Mouse (Mus musculus) midbrain, embryonic 11.5 days (tissue): ENCODE measurements around the gene Zfp553. TPM values are rescaled to one million over a fixed set of nuclear protein-coding genes. Genes with fewer than 3 reads are reported as not detected.

Experiments used
- ATAC-seq: fragments of 200-750 bp; cut with Nextera tagmentation; 2 replicates; pipeline ENCODE4 v1.8.0; 2017; ENCODE audit warnings: moderate TSS enrichment, moderate library complexity; ENCODE audit not compliant: low FRiP score
- DNase-seq: peaks from one replicate; pipeline ENCODE4 v3.0.0; 2015; ENCODE audit warnings: low spot score; ENCODE audit errors: missing footprints
- H3K27ac ChIP-seq: fragments of 300-500 bp; sonication (generic); 2 replicates; pipeline ENCODE4 v1.5.1; 2014; ENCODE audit warnings: low read depth, low read length
- H3K27me3 ChIP-seq: fragments of 300-500 bp; sonication (generic); 2 replicates; pipeline ENCODE4 v1.6.1; 2014; ENCODE audit warnings: mild to moderate bottlenecking, low read length, moderate library complexity, mixed read lengths; ENCODE audit not compliant: control insufficient read depth, insufficient read depth
- H3K36me3 ChIP-seq: fragments of 300-500 bp; sonication (generic); 2 replicates; pipeline ENCODE4 v1.6.1; 2014; ENCODE audit warnings: mild to moderate bottlenecking, low read length, moderate library complexity, mixed read lengths; ENCODE audit not compliant: control insufficient read depth, insufficient read depth
- H3K4me1 ChIP-seq: fragments of 300-500 bp; sonication (generic); 2 replicates; pipeline ENCODE4 v1.6.1; 2014; ENCODE audit warnings: low read length; ENCODE audit not compliant: control insufficient read depth, insufficient read depth
- H3K4me2 ChIP-seq: fragments of 300-500 bp; sonication (generic); 2 replicates; pipeline ENCODE4 v1.6.1; 2014; ENCODE audit warnings: mild to moderate bottlenecking, moderate library complexity
- H3K4me3 ChIP-seq: fragments of 300-500 bp; sonication (generic); 2 replicates; pipeline ENCODE4 v1.5.1; 2014; ENCODE audit warnings: low read depth, low read length
- H3K9ac ChIP-seq: fragments of 300-500 bp; sonication (generic); 2 replicates; pipeline ENCODE4 v1.6.1; 2014; ENCODE audit warnings: low read length
- H3K9me3 ChIP-seq: fragments of 300-500 bp; sonication (generic); 2 replicates; pipeline ENCODE4 v1.6.1; 2016; ENCODE audit warnings: low read length; ENCODE audit not compliant: control insufficient read depth
- WGBS: fragments of 180-500 bp; shearing (Covaris S2); extraction: QIAGEN DNeasy Blood & Tissue Kit; methylation state at CpG from one replicate; pipeline ENCODE4 v1.1.7; 2014; 5-methylcytosine and 5-hydroxymethylcytosine counted together
- polyA plus RNA-seq: library from polyadenylated mRNA; unstranded; fragments of >200 nt; fragmentation: Nextera tagmentation; extraction: Ambion mirVana; gene quantifications from 2 replicates; pipeline ENCODE4 v1.2.1, GENCODE M21; 2014

Gene Zfp553
- polyA plus RNA-seq, 1 experiment from 2014 or later = 32.4 TPM

- 89% methylated on average over 5 of the region's 5 CpGs for WGBS
- no peak overlapping the region for H3K9ac ChIP-seq
- DNase-seq (no peak), ATAC-seq (no peak)
- H3K4me1 ChIP-seq = peaks cover 20% of the 10 kb centered on the region
- H3K4me3 ChIP-seq = no peak overlapping the region
- H3K36me3 ChIP-seq = no peaks in the 10 kb centered on the region
- H3K27ac ChIP-seq = no peak overlapping the region
- no peaks in the 10 kb centered on the region for H3K9me3 ChIP-seq
- H3K27me3 ChIP-seq = no peaks in the 10 kb centered on the region
- H3K4me2 ChIP-seq = no peak overlapping the region
These were observed 23.7 kb downstream of the Zfp553 start for GRCm38 (mm10) chr7:127256518-127256917.

GRCm38 (mm10) chr7:127259186-127259905, 26.5 kb downstream of the Zfp553 start:
- Histone ChIP-seq H3K27ac (no peak overlapping the region), H3K9ac (peak overlapping the region; percentile 77), H3K36me3 (no peaks in the 10 kb centered on the region), H3K27me3 (no peaks in the 10 kb centered on the region), H3K4me2 (peak overlapping the region; percentile 83), H3K4me1 (peaks cover 20% of the 10 kb centered on the region), H3K4me3 (peak overlapping the region; percentile 59), H3K9me3 (no peaks in the 10 kb centered on the region)
- DNase-seq (peak; percentile 72), ATAC-seq (no peak)
- WGBS = 74% methylated on average over 8 of the region's 8 CpGs

- DNase-seq = peak; percentile 98
- peak within 1 kb of the TSS; percentile 83 for H3K4me2 ChIP-seq
- no peaks in the 10 kb centered on the region for H3K36me3 ChIP-seq
- peak within 1 kb of the TSS; percentile 77 for H3K9ac ChIP-seq
- no peaks in the 10 kb centered on the region for H3K9me3 ChIP-seq
- peaks cover 14% of the 10 kb centered on the region for H3K4me1 ChIP-seq
- under 1% methylated on average over 50 of the region's 50 CpGs for WGBS
- peak; percentile 99 for ATAC-seq
- peak within 1 kb of the TSS; percentile 59 for H3K4me3 ChIP-seq
- H3K27ac ChIP-seq = no peak within 1 kb of the TSS
- no peaks in the 10 kb centered on the region for H3K27me3 ChIP-seq
These were observed 27.6 kb downstream of the Zfp553 start, which contains the start of gene Dctpp1 for GRCm38 (mm10) chr7:127260309-127261111. Gene Dctpp1, minus strand, starts transcription at chr7:127260709.

- Histone ChIP-seq H3K27ac (no peak overlapping the region), H3K9me3 (no peaks in the 10 kb centered on the region), H3K9ac (no peak overlapping the region), H3K4me1 (peaks cover 14% of the 10 kb centered on the region), H3K27me3 (no peaks in the 10 kb centered on the region), H3K4me3 (no peak overlapping the region), H3K36me3 (no peaks in the 10 kb centered on the region), H3K4me2 (no peak overlapping the region)
- DNase-seq (peak; percentile 33), ATAC-seq (no peak)
- WGBS = 85% methylated on average over 10 of the region's 10 CpGs
These were observed 29.5 kb downstream of the Zfp553 start for GRCm38 (mm10) chr7:127262218-127262961.

DNA sequence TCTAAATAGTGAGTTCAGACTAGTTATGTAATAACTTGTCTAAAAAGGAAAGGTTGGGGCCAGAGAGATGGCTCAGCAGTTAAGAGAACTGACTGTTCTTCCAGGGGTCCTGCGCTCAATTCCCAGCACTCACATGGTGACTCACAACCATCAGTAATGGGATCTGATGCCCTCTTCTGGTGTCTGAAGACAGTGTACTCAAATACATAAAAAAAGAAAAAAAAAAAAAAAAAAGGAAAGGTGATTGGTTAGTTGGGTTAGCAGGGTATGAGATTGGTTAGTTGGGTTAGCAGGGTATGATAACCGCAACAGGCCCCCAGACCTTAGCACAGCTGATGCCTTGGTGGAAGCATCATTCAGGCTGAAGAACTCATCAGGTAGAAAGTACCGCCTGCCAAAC, 30.7 kb downstream of the Zfp553 start:
- no peaks in the 10 kb centered on the region for H3K27me3 ChIP-seq
- peaks cover 14% of the 10 kb centered on the region for H3K4me1 ChIP-seq
- WGBS = 82% methylated on average over 3 of the region's 3 CpGs

DNA sequence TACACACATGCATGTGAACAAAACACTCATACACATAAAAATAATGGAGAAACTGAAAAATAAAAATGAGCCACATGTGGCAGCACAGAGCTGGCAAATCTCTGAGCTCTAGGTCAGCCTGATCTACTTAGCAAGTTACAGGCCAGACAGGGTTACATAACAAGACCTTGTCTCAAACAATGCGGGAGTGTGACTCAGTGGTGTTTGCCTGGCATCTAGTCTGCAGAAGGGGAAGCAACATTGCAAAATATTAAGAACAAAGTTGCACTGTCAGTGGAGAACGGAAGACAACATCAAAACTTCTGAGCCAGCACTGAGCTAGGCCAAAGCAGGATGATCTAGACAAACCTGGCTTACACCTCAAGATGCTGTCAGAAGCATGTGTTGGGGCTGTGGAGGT, 37.4 kb downstream of the Zfp553 start:
- DNase-seq (no peak), ATAC-seq (no peak)
- WGBS = 91% methylated on average over 2 of the region's 2 CpGs
- H3K36me3 ChIP-seq = 0 out of 2 replicates have a peak, but pooled peaks cover 3% of the 10 kb centered on the region
- no peak overlapping the region for H3K4me3 ChIP-seq
- peaks cover 11% of the 10 kb centered on the region for H3K4me1 ChIP-seq
- H3K27ac ChIP-seq = no peak overlapping the region
- H3K9ac ChIP-seq = no peak overlapping the region
- no peak overlapping the region for H3K4me2 ChIP-seq
- H3K27me3 ChIP-seq = no peaks in the 10 kb centered on the region
- H3K9me3 ChIP-seq = no peaks in the 10 kb centered on the region; the same call in 1 of the 2 replicates

More for the DNA sequence above, 30.7 kb downstream of the Zfp553 start:
- H3K9me3 ChIP-seq = no peaks in the 10 kb centered on the region; the same call in 1 of the 2 replicates
- DNase-seq = peak; percentile 17
- ATAC-seq = no peak
- no peaks in the 10 kb centered on the region for H3K36me3 ChIP-seq
- no peak overlapping the region for H3K9ac ChIP-seq
- no peak overlapping the region for H3K4me3 ChIP-seq
- H3K4me2 ChIP-seq = no peak overlapping the region
- no peak overlapping the region for H3K27ac ChIP-seq

- H3K27me3 ChIP-seq = no peaks in the 10 kb centered on the region
- WGBS = 93% methylated on average over 5 of the region's 5 CpGs
These were observed 37.8 kb downstream of the Zfp553 start for GRCm38 (mm10) chr7:127270666-127271065.

DNA sequence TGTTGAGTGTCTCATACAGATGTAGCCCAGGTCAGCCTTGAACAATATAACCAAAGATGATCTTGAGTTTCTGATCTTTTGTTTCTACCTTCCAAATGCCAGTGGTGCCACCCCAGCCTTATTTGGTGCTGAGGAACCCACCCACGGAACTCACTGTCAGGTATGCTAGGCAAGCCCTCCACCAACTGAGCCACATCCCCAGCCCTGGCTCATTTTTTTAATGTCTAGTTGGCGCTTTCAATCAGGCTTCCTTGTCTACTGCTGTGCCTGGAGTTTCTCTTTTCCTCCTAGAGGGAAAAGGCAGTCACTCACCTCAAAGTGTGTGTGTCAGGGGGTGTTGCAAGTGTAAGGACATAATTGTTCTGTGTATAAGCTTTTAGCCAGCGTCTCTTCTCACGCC, 38.2 kb downstream of the Zfp553 start:
- 96% methylated on average over 4 of the region's 4 CpGs for WGBS
- 0 out of 2 replicates have a peak, but pooled peaks cover 3% of the 10 kb centered on the region for H3K36me3 ChIP-seq
- no peak for ATAC-seq
- no peak overlapping the region for H3K4me3 ChIP-seq
- H3K4me1 ChIP-seq = peaks cover 11% of the 10 kb centered on the region
- no peaks in the 10 kb centered on the region; the same call in 1 of the 2 replicates for H3K9me3 ChIP-seq
- peak; percentile 62 for DNase-seq
- H3K4me2 ChIP-seq = no peak overlapping the region
- no peak overlapping the region for H3K27ac ChIP-seq
- no peaks in the 10 kb centered on the region for H3K27me3 ChIP-seq
- no peak overlapping the region for H3K9ac ChIP-seq

More at GRCm38 (mm10) chr7:127270666-127271065, 37.8 kb downstream of the Zfp553 start:
- Histone ChIP-seq H3K4me3 (no peak overlapping the region), H3K27ac (no peak overlapping the region), H3K4me2 (no peak overlapping the region), H3K36me3 (0 out of 2 replicates have a peak, but pooled peaks cover 3% of the 10 kb centered on the region), H3K9ac (no peak overlapping the region), H3K9me3 (no peaks in the 10 kb centered on the region; the same call in 1 of the 2 replicates), H3K4me1 (peaks cover 11% of the 10 kb centered on the region)
- DNase-seq (no peak), ATAC-seq (no peak)
